Mouse (Mus musculus) kidney, embryonic 16.5 days (tissue): ENCODE measurements around the gene Palmd. TPM values are rescaled to one million over a fixed set of nuclear protein-coding genes. Genes with fewer than 3 reads are reported as not detected.

ENCODE experiments used
- ATAC-seq: fragments of 200-750 bp; cut with Nextera tagmentation; 2 replicates; pipeline ENCODE4 v1.8.0; 2017; ENCODE audit warnings: moderate TSS enrichment; ENCODE audit not compliant: low FRiP score, low TSS enrichment
- H3K27ac ChIP-seq: fragments of 300-500 bp; sonication (generic); 2 replicates; pipeline ENCODE4 v1.5.1; 2014; ENCODE audit warnings: low read length
- H3K27me3 ChIP-seq: fragments of 300-500 bp; sonication (generic); 2 replicates; pipeline ENCODE4 v1.6.1; 2014; ENCODE audit warnings: low read length, control low read depth, mixed read lengths; ENCODE audit not compliant: insufficient read depth
- H3K36me3 ChIP-seq: fragments of 300-500 bp; sonication (generic); 2 replicates; pipeline ENCODE4 v1.6.1; 2014; ENCODE audit warnings: low read length, control low read depth, mixed read lengths; ENCODE audit not compliant: insufficient read depth
- H3K4me1 ChIP-seq: fragments of 300-500 bp; sonication (generic); 2 replicates; pipeline ENCODE4 v1.6.1; 2014; ENCODE audit warnings: low read length, control low read depth, mixed read lengths; ENCODE audit not compliant: insufficient read depth
- H3K4me2 ChIP-seq: fragments of 300-500 bp; sonication (generic); replicated peaks from 2 replicates; pipeline ENCODE4 v1.6.1; 2014; ENCODE audit warnings: low read depth, low read length
- H3K4me3 ChIP-seq: fragments of 300-500 bp; sonication (generic); 2 replicates; pipeline ENCODE4 v1.5.1; 2014; ENCODE audit warnings: mild to moderate bottlenecking, low read length
- H3K9ac ChIP-seq: fragments of 300-500 bp; sonication (generic); replicated peaks from 2 replicates; pipeline ENCODE4 v1.6.1; 2014; ENCODE audit warnings: low read length
- H3K9me3 ChIP-seq: fragments of 300-500 bp; sonication (generic); 2 replicates; pipeline ENCODE4 v1.6.1; 2016; ENCODE audit warnings: low read length, control low read depth
- WGBS: fragments of 180-500 bp; shearing (Covaris S2); extraction: QIAGEN DNeasy Blood & Tissue Kit; methylation state at CpG from one replicate; pipeline ENCODE4 v1.1.7; 2014; 5-methylcytosine and 5-hydroxymethylcytosine counted together
- polyA plus RNA-seq: library from polyadenylated mRNA; unstranded; fragments of >200 nt; fragmentation: Nextera tagmentation; extraction: Ambion mirVana; gene quantifications from 2 replicates; pipeline ENCODE4 v1.2.1, GENCODE M21; 2015

The Palmd gene
- polyA plus RNA-seq, result 2.5 and 2.8 TPM in 2 replicates

DNA sequence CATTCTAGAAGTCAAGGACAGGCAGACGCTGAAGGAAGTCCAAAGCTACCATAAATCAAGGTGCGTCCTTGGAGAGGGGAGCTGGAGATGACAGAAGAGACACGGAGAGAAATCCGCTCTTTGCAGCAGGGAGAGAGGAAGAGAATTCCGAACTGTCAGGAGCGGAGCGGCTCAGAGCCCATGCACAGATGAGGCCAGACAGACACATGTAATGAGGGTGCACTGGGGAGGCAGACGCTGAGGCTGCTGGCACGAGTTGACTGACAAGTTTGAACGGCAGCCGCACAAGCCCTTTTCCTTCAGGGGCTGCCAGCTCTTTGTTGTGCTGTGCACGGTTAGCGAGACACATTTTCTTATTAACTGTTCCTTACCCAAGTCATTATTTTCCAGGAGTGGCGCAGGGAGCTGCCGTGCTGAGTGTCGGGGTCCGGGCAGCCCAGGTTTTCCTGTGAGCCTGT is at the start of gene Palmd:
Palmd (minus strand) TSS at position 448 of the 458 bp plus-strand sequence.
- H3K4me3 ChIP-seq, result peak within 1 kb of the TSS; percentile 42
- H3K36me3 ChIP-seq, result no peaks in the 10 kb centered on the region
- ATAC-seq, result peak; percentile 68
- H3K9ac ChIP-seq, result peak within 1 kb of the TSS; percentile 40
- no peak within 1 kb of the TSS for H3K27ac ChIP-seq
- no peaks in the 10 kb centered on the region for H3K27me3 ChIP-seq
- WGBS, result 11% methylated on average over 17 of the region's 17 CpGs
- peaks cover 9% of the 10 kb centered on the region; the same call in 1 of the 2 replicates for H3K4me1 ChIP-seq
- no peaks in the 10 kb centered on the region for H3K9me3 ChIP-seq
- H3K4me2 ChIP-seq, result peak within 1 kb of the TSS; percentile 62

DNA sequence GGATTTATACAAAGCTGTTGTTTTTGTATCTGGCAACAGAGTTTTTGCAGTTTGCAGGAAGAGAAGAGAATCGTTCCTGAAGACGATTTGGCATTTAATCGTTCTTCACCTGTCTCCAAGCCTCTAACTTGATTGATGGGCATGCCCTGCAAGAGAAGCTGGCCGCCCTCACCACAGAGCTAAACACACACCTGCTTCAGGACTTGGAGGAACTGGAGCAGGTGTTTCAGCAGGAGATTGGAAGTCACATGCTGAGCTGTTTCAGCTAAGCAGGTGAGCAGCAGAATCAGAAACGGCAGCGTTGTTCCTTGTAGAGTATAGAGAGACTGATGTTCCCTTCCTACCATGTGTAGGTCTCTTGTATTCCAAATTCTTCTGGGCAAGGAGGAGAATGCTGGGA is 41.4 kb upstream of the Palmd start:
- 68% methylated on average over 6 of the region's 6 CpGs for WGBS
- Histone ChIP-seq H3K9ac (no peak overlapping the region), H3K4me3 (no peak overlapping the region), H3K27me3 (no peaks in the 10 kb centered on the region), H3K9me3 (no peaks in the 10 kb centered on the region), H3K4me2 (no peak overlapping the region), H3K4me1 (no peaks in the 10 kb centered on the region), H3K36me3 (no peaks in the 10 kb centered on the region), H3K27ac (no peak overlapping the region)
- ATAC-seq, result no peak

DNA sequence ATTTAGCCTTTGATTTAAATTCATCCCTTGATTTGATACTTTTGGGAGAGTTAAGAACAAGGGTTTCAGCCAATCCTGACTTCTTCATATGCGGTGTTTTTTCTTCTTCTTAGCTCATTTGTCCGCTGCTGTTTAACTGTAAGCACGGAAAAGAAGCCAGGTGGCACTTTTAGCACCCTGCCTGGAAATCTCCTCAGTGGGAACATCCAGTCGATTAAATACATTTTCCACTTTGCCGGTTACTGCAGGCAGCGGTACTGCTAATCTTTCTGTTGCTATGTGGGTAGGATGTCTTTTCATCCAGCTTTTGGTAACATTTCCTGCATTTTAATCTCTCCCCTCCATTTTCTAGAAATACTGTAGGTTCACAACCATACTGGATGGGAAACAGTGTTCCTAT is 38.6 kb upstream of the Palmd start:
- no peak overlapping the region for H3K4me3 ChIP-seq
- no peaks in the 10 kb centered on the region for H3K36me3 ChIP-seq
- no peak for ATAC-seq
- no peak overlapping the region for H3K4me2 ChIP-seq
- H3K9ac ChIP-seq, result no peak overlapping the region
- 79% methylated on average over 6 of the region's 6 CpGs for WGBS
- no peaks in the 10 kb centered on the region for H3K4me1 ChIP-seq
- no peaks in the 10 kb centered on the region for H3K27me3 ChIP-seq
- H3K9me3 ChIP-seq, result no peaks in the 10 kb centered on the region
- no peak overlapping the region for H3K27ac ChIP-seq

DNA sequence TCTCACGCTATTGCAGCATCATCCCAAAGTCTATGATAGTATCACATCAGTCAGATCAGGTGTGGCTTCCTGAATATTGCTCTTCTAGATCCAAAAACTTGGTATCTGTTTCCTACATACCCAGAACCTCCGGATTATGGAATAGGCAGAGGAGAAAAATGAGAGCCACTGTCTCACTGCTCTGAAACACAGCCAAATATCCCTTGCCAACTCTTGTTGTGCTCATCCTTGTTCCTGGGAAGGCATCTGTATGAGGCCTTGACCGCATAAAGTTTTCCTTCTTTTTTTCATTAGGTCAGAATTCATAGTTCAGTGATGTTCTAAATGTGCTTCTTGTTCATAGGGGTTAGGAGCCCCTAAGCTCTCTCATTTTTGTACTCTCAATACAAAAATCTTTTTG is 37.8 kb upstream of the Palmd start:
- no peak overlapping the region for H3K9ac ChIP-seq
- 93% methylated on average over 3 of the region's 3 CpGs for WGBS
- no peaks in the 10 kb centered on the region for H3K36me3 ChIP-seq
- H3K4me3 ChIP-seq, result no peak overlapping the region
- no peaks in the 10 kb centered on the region; the same call in 1 of the 2 replicates for H3K4me1 ChIP-seq
- no peak for ATAC-seq
- no peak overlapping the region for H3K4me2 ChIP-seq
- no peaks in the 10 kb centered on the region for H3K9me3 ChIP-seq
- no peaks in the 10 kb centered on the region for H3K27me3 ChIP-seq
- H3K27ac ChIP-seq, result no peak overlapping the region

DNA sequence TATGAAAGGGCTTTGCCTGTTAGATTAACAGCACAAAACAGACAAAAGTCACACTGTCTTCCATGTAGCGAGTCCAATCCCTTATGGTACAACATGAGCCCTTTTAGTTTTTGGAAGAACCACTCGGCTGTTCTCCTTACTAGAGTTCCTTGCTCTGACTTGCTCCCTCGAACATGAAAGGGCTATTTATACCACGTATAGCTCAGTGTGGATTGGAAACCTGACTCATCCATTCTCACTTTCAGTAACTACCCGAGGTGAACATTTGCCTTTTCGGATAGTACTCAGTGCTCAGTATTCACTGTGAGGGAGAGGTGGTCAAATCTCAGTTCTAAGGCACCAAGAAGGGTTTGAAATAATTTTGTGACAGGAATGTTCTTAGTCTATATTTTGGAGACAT is 34.6 kb upstream of the Palmd start:
- Histone ChIP-seq H3K9me3 (no peaks in the 10 kb centered on the region), H3K4me1 (no peaks in the 10 kb centered on the region; the same call in 1 of the 2 replicates), H3K4me3 (no peak overlapping the region), H3K36me3 (no peaks in the 10 kb centered on the region), H3K27me3 (no peaks in the 10 kb centered on the region), H3K9ac (no peak overlapping the region), H3K4me2 (no peak overlapping the region), H3K27ac (no peak overlapping the region)
- ATAC-seq, result no peak
- WGBS, result 77% methylated on average over 6 of the region's 6 CpGs

DNA sequence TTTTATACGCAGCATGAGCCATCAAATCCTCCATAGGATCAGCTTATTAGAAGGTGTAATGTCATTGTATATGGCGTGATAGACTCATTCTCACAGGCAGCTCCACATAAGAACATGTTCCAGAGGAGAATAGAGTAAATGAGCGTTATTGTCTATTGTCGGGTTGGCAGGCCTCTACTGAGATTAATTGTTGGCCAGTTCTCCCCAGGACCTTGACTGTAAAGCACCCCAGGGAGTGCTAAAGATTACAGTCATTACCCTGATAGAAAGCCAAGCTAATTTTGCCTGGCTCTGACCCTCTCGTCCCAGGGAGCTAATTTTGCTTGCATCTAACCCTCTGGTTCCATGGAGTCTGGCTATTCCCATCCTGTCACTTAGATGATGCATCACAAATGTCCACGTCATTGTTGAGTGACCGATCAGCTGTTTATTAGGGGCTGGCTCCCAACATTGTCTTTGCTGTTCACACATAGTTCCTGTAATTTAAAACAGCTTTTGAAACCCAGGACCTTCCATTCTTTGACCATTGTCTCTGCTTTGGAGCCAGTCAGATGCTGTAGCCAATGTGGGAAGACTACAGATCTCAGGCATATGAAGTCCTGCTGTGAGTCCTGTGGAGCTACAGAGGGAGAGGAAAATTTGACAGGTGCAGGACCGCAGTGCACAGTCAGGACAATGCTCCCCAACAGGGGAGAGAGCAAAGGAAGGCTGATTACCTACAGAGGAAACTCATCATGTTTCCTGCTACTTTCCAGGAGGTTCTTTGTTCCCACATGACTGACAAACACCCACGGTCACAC is 33.1 kb upstream of the Palmd start:
- Histone ChIP-seq H3K27me3 (no peaks in the 10 kb centered on the region), H3K27ac (no peak overlapping the region), H3K36me3 (no peaks in the 10 kb centered on the region), H3K4me3 (no peak overlapping the region), H3K9ac (no peak overlapping the region), H3K4me2 (no peak overlapping the region), H3K4me1 (no peaks in the 10 kb centered on the region; the same call in 1 of the 2 replicates), H3K9me3 (no peaks in the 10 kb centered on the region)
- 58% methylated on average over 9 of the region's 9 CpGs for WGBS
- ATAC-seq, result no peak

DNA sequence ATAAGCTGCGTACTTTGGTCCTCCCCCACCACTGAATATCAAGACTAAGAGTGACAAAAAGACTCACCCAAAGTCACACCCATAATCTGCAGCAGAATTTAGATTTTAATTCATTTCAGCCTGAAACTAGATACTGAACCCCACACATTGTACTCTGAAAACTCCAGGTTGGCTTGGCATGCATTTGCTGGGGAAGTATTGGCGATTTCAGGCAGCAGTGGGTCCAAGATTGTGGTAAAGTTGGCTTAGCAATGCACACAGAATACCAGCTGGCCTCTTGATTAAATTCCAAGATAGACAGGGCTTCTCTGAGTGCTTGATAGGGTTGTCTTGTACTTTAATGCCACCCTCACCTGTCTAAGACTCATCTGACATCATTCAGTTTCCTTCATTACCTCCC is 24.2 kb upstream of the Palmd start:
- Histone ChIP-seq H3K9me3 (no peaks in the 10 kb centered on the region), H3K27me3 (no peaks in the 10 kb centered on the region), H3K4me2 (no peak overlapping the region), H3K36me3 (no peaks in the 10 kb centered on the region), H3K9ac (no peak overlapping the region), H3K27ac (no peak overlapping the region), H3K4me1 (no peaks in the 10 kb centered on the region), H3K4me3 (no peak overlapping the region)
- WGBS, result 80% methylated on average over 2 of the region's 2 CpGs
- ATAC-seq, result no peak

DNA sequence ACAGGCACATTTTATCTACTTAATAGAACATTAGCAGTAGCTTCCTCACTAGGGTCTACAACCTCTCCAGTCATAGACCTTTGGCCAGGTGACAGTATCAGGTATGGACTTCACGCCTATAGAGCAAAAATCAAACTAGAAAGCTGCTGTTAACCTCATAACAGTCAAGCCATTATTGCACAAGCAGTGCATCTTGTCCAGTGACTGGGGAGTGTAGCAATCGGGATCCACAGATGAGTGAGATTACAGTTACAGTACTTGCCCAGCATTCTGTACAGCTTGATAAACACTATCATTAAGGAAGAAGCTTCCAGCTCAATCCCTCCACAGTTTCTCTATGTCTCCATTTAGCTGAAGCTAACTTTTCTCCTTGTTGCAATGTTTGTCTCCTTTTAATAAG is 22.4 kb upstream of the Palmd start:
- H3K27ac ChIP-seq, result no peak overlapping the region
- no peaks in the 10 kb centered on the region for H3K9me3 ChIP-seq
- no peak for ATAC-seq
- no peak overlapping the region for H3K9ac ChIP-seq
- WGBS, result 90% methylated on average over 2 of the region's 2 CpGs
- no peak overlapping the region for H3K4me3 ChIP-seq
- H3K4me2 ChIP-seq, result no peak overlapping the region
- no peaks in the 10 kb centered on the region for H3K36me3 ChIP-seq
- no peaks in the 10 kb centered on the region for H3K4me1 ChIP-seq
- H3K27me3 ChIP-seq, result no peaks in the 10 kb centered on the region

DNA sequence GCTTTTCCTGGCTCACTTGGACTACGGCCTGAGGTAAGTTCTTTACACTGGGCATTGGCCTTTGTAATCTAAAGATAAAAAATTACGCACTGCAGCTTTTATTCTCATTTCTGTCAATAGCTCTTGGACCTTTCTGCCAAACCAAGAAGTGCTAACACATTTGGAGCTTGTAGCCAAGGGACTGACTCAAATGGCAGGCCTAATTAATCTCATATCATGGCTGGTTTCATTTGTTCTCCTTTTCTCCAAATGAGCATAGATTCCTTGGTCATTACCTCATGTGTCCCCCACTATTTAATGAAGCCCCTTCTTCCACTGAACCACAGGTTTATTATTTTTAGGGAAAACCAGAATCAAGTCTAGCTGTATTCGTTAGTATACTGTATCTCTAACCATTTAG is 19.4 kb upstream of the Palmd start:
- H3K27me3 ChIP-seq, result no peaks in the 10 kb centered on the region
- no peak for ATAC-seq
- H3K9ac ChIP-seq, result no peak overlapping the region
- H3K4me2 ChIP-seq, result no peak overlapping the region
- no peaks in the 10 kb centered on the region for H3K9me3 ChIP-seq
- 87% methylated on average over 3 of the region's 3 CpGs for WGBS
- no peaks in the 10 kb centered on the region for H3K4me1 ChIP-seq
- no peaks in the 10 kb centered on the region for H3K36me3 ChIP-seq
- no peak overlapping the region for H3K27ac ChIP-seq
- H3K4me3 ChIP-seq, result no peak overlapping the region

DNA sequence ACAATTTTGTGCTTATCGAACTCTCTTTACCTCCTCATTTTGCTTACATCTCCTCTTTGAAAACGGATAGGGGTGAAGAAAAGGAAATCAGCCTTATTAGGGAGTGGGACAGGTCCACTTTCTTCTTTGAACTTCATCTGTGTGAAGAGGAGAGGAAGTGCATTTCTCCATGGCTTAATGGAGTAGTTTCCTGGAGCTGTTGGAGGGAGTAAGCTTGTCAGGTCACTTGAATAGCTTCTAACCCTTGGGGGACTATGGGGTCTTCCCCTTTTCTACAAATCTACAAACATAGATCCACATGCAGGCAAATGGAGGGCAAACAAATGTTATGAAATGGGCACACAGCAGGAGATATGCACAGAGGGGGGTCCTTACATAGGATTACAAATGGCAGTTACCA is 17.7 kb upstream of the Palmd start:
- H3K27me3 ChIP-seq, result no peaks in the 10 kb centered on the region
- no peaks in the 10 kb centered on the region for H3K36me3 ChIP-seq
- H3K4me1 ChIP-seq, result no peaks in the 10 kb centered on the region
- WGBS, result 33% methylated on average over 2 of the region's 2 CpGs
- H3K9ac ChIP-seq, result no peak overlapping the region
- no peaks in the 10 kb centered on the region for H3K9me3 ChIP-seq
- ATAC-seq, result no peak
- H3K27ac ChIP-seq, result no peak overlapping the region
- H3K4me2 ChIP-seq, result no peak overlapping the region
- H3K4me3 ChIP-seq, result no peak overlapping the region
